Mouse (Mus musculus) heart, embryonic 11.5 days (tissue): Measurements from ENCODE around the gene Tmed9. TPM values are rescaled to one million over a fixed set of nuclear protein-coding genes. Genes with fewer than 3 reads are reported as not detected.

ENCODE experiments used
- ATAC-seq: fragments of 200-750 bp; cut with Nextera tagmentation; replicated peaks from 2 replicates; pipeline ENCODE4 v1.8.0; 2017; ENCODE audit warnings: moderate library complexity; ENCODE audit not compliant: insufficient number of reproducible peaks, low FRiP score, low TSS enrichment
- H3K27ac ChIP-seq: fragments of 300-500 bp; sonication (generic); 2 replicates; pipeline ENCODE4 v1.5.1; 2014; ENCODE audit warnings: mild to moderate bottlenecking, low read depth, low read length
- H3K27me3 ChIP-seq: fragments of 300-500 bp; sonication (generic); 2 replicates; pipeline ENCODE4 v1.6.1; 2014; ENCODE audit warnings: mild to moderate bottlenecking, low read length, mixed read lengths; ENCODE audit not compliant: control insufficient read depth, insufficient read depth
- H3K36me3 ChIP-seq: fragments of 300-500 bp; sonication (generic); 2 replicates; pipeline ENCODE4 v1.6.1; 2014; ENCODE audit warnings: mild to moderate bottlenecking, low read length, moderate library complexity, mixed read lengths; ENCODE audit not compliant: control insufficient read depth, insufficient read depth
- H3K4me1 ChIP-seq: fragments of 300-500 bp; sonication (generic); 2 replicates; pipeline ENCODE4 v1.6.1; 2014; ENCODE audit warnings: low read length; ENCODE audit not compliant: control insufficient read depth, insufficient read depth
- H3K4me2 ChIP-seq: fragments of 300-500 bp; sonication (generic); 2 replicates; pipeline ENCODE4 v1.6.1; 2014; ENCODE audit warnings: mild to moderate bottlenecking, moderate library complexity
- H3K4me3 ChIP-seq: fragments of 300-500 bp; sonication (generic); 2 replicates; pipeline ENCODE4 v1.5.1; 2014; ENCODE audit warnings: low read depth, low read length
- H3K9ac ChIP-seq: fragments of 300-500 bp; sonication (generic); 2 replicates; pipeline ENCODE4 v1.6.1; 2014; ENCODE audit warnings: mild to moderate bottlenecking, low read depth, low read length, moderate library complexity
- H3K9me3 ChIP-seq: fragments of 300-500 bp; sonication (generic); replicated peaks from 2 replicates; pipeline ENCODE4 v1.6.1; 2016; ENCODE audit warnings: low read length; ENCODE audit not compliant: control insufficient read depth
- WGBS: fragments of 180-500 bp; shearing (Covaris S2); extraction: QIAGEN DNeasy Blood & Tissue Kit; methylation state at CpG from one replicate; pipeline ENCODE4 v1.1.7; 2014; ENCODE audit not compliant: insufficient replicate concordance; 5-methylcytosine and 5-hydroxymethylcytosine counted together
- polyA plus RNA-seq: library from polyadenylated mRNA; unstranded; fragments of >200 nt; fragmentation: Nextera tagmentation; extraction: Ambion mirVana; gene quantifications from 2 replicates; pipeline ENCODE4 v1.2.1, GENCODE M21; 2014

The Tmed9 gene
- polyA plus RNA-seq, result 58.5 and 63.3 TPM in 2 replicates

DNA sequence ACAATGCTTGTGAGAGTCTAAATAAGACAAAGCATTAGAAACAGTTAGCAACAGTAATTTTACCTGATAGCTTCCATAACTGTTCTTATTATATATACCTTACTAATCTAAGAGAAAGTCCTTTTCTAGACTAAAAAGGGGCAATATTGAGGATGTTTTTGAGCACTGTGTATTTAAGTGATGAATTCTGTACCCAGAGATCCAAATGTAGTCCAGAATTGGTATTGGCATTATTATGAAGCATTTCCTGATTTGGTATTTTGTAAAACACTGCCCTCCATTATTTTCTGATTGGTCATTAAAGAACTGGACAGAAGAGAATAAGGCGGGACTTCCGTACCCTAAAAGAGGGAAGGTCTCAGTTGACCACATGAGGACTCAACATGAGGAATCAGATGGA, at the start of gene Tmed9:
Gene Tmed9, plus strand, starts transcription at position 301 of the 400 bp plus-strand sequence.
- Histone ChIP-seq H3K27me3 (no peaks in the 10 kb centered on the region), H3K36me3 (no peaks in the 10 kb centered on the region), H3K4me2 (no peak within 1 kb of the TSS), H3K27ac (no peak within 1 kb of the TSS), H3K9me3 (peaks cover 2% of the 10 kb centered on the region; the same call in 1 of the 2 replicates), H3K4me1 (peaks cover 9% of the 10 kb centered on the region), H3K9ac (no peak within 1 kb of the TSS), H3K4me3 (no peak within 1 kb of the TSS)
- no peak for ATAC-seq
- WGBS, result 91% methylated on average over 2 of the region's 2 CpGs

DNA sequence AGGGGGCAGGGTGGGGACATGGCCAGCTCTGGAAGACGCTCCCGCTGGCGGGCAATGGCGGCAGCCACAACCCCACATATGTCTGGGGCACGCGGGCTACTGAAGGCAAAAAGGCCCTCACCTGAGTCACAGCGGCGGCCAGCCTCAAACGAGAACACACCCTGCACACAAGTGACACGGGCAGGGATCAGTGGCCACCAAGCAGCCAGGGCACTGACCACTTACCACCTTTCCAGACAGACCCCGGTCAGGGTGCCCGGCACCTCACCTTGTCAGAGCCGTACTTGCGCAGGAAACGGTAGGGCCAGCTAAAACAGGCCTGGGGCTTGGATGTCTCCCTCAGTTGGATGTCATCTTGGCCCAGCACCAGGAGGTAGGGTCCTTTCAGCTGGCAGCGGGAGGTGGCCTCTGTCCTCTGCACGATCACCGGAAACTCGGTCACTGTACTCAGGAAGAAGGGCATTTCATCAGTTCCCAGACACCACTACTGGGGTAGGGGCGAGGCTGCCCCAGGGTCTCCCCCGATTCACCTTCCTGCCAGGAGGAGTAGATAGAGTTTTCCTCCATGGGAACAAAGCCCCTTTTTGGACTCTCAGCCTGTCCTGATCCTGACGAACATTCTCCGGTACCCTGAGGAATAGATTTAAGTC, 49.5 kb upstream of the Tmed9 start:
- Histone ChIP-seq H3K4me1 (no peaks in the 10 kb centered on the region), H3K9me3 (no peaks in the 10 kb centered on the region), H3K4me2 (no peak overlapping the region), H3K4me3 (no peak overlapping the region), H3K27ac (no peak overlapping the region), H3K9ac (no peak overlapping the region), H3K36me3 (no peaks in the 10 kb centered on the region), H3K27me3 (no peaks in the 10 kb centered on the region)
- WGBS, result 81% methylated on average over 23 of the region's 23 CpGs
- no peak for ATAC-seq

DNA sequence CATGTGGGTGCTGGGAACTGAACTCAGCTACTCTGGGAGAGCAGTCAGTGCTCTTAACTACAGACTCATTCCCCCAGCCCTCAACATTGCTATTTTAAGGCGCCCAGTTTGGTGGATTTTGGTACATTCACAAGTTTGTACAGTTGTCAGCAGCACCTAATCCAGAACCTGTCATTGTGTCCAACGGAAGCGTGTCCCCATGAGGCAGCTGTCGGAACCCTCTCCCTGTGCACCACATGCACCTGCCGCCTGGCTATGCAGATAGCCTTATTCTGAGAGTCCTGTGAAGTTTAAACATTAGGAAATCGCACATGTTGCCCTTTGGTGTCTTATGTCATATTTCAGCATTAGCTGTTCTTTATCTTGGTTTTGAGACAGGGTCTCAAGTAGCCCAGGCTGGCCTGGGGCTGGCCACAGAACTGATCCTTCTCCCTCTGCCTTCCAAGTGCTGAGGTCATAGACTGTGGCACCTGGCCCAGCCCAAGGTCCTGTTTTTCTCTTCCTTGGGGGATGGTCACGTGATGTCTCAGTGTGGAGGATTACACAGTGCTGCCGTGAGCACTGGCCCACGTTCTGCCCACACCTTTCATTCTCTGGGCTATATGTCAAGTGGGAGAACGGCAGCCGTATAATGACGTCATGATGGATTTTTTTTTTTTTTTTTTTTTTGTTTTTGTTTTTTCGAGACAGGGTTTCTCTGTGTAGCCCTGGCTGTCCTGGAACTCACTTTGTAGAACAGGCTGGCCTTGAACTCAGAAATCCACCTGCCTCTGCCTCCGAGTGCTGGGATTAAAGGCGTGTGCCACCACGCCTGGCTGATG, 47.6 kb upstream of the Tmed9 start:
- Histone ChIP-seq H3K27ac (no peak overlapping the region), H3K4me2 (no peak overlapping the region), H3K4me3 (no peak overlapping the region), H3K27me3 (no peaks in the 10 kb centered on the region), H3K36me3 (peaks cover 12% of the 10 kb centered on the region), H3K4me1 (no peaks in the 10 kb centered on the region), H3K9ac (no peak overlapping the region), H3K9me3 (no peaks in the 10 kb centered on the region)
- 77% methylated on average over 16 of the region's 16 CpGs for WGBS
- no peak for ATAC-seq

DNA sequence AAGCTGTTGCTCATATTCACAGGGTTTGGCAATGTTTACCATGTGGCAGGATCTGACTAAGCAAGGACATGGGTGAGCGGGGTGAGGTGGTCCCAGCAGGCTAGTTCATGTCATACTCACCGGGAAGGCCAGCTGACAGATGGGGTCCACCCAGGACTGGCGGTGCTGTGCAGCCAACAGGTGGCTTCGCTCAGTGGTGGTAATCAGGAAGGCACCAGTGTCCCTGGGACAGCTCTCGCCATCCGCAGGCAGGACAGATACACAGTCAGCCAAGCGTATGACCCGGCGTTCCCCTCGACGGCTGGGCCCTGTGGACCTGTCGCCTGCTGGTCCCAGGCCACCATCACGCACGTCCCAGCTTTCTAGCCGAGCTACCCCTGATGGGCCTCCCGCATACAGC, 46.3 kb upstream of the Tmed9 start:
- Histone ChIP-seq H3K4me3 (no peak overlapping the region), H3K27ac (no peak overlapping the region)
- 79% methylated on average over 16 of the region's 16 CpGs for WGBS

DNA sequence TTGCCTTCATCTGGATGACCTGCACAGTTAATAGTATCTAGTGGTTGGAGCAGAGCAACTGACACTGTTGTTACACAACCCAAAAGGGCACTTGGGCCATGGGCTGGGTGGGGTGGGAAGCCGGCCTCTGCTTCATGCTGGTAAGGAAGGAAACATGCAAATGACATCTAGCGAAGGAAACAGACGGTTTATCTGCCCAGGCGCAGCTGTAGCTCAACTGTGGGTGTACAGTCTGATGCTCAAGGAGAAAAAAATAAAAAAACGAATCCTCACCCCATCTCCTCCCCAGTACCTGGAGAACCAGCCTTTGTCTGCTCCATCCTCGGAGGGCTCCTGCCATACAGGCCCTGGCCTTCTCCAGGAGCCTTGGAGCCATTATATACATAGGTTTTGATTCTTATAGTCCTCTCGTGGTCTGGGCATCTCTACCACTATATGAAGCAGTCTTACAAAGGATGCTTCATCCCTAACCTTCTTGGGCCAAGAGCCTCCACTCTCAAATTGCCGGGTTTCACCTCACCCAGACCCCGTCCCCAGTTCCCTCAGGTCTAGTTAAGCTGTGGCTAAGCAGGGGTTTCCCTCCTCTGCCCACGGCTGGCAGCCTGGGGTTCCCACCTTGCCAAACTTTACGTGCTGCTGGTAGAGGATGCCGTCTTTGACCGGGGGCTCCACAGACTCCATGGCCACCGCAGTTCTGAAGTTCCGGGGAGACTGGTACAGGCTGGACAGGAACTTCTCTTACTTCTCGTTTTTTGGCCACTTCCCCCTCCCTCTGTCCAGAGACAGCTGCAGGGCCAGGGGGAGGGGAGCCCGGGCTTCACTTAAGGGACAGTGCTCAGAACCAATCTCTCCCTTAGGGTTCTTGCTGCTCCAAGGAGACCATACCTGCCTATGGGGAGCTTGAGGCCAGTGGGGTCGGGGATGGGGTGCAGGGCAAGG, 45.4 kb upstream of the Tmed9 start:
- no peaks in the 10 kb centered on the region for H3K27me3 ChIP-seq
- H3K4me1 ChIP-seq, result no peaks in the 10 kb centered on the region
- H3K27ac ChIP-seq, result no peak overlapping the region
- ATAC-seq, result no peak
- no peaks in the 10 kb centered on the region for H3K9me3 ChIP-seq
- no peak overlapping the region for H3K4me2 ChIP-seq
- H3K9ac ChIP-seq, result no peak overlapping the region
- H3K4me3 ChIP-seq, result no peak overlapping the region
- peaks cover 25% of the 10 kb centered on the region for H3K36me3 ChIP-seq
- 71% methylated on average over 18 of the region's 18 CpGs for WGBS

More for the DNA sequence above, 46.3 kb upstream of the Tmed9 start:
- Histone ChIP-seq H3K9me3 (no peaks in the 10 kb centered on the region), H3K4me2 (no peak overlapping the region), H3K9ac (no peak overlapping the region), H3K36me3 (peaks cover 22% of the 10 kb centered on the region), H3K4me1 (no peaks in the 10 kb centered on the region), H3K27me3 (no peaks in the 10 kb centered on the region)
- ATAC-seq, result no peak

DNA sequence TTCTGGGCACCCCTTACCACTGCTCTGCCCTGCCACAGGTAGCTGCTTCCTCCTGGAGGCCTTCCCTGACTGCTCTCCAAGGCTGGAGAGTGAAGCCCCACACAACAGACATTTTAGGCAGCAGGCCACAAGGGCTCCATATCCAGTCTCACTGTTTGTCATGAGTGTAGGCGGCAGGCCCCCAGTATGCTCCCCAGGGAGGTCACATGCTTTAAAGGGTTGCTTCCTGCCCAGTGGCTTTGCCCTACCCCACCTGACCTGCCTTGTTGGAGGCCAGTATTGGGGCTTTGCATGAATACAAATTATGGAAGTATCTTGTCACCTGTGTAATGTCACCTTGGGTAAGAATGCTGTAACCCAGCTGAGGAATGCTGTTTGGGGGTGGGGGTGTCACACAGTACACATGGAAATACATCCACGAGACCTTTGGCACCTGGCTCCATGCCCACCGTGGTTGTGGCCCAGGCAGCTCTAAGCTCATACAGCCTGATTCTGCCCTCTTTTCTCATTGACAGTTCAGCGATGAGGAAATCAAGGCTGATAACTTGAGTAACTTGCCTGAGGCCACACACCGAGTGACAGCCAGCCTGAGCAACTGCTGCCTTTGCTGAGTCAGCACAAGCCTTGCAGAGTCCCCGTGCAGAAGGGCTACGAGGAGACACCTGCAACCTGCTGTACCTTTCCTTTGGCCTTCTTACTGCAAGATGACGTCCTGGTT, 44.2 kb upstream of the Tmed9 start, which contains the start of gene Dok3:
Gene Dok3, minus strand, starts transcription at position 99 of the 718 bp plus-strand sequence.
- Histone ChIP-seq H3K27me3 (no peaks in the 10 kb centered on the region), H3K36me3 (peaks cover 32% of the 10 kb centered on the region), H3K9me3 (no peaks in the 10 kb centered on the region), H3K9ac (no peak within 1 kb of the TSS), H3K4me1 (no peaks in the 10 kb centered on the region), H3K4me2 (no peak within 1 kb of the TSS), H3K27ac (no peak within 1 kb of the TSS), H3K4me3 (no peak within 1 kb of the TSS)
- ATAC-seq, result no peak
- 75% methylated on average over 8 of the region's 8 CpGs for WGBS

DNA sequence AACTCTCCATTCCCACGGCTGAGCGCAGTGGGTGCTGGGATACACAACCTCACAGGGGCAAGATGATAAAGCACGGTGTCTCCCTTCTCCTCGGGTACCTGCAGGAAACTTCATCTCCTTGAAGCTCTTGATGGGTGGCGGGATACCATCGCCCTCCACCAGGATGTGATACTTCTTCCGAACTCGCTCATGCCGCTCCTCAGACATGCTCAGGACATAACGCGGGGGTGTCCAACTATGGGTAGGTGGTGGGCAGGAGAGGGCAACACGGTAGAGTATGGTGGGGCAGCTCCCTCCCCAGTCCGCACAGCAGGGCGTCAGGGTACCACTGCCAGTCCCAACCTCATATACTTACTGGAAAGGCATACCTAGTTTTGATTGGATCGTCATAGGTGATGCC, 38.3 kb upstream of the Tmed9 start:
- H3K4me1 ChIP-seq, result peaks cover 7% of the 10 kb centered on the region; the same call in 1 of the 2 replicates
- H3K4me3 ChIP-seq, result peak overlapping the region; percentile 82; the same call in 1 of the 2 replicates
- H3K9ac ChIP-seq, result no peak overlapping the region
- H3K4me2 ChIP-seq, result peak overlapping the region; percentile 78
- H3K27ac ChIP-seq, result no peak overlapping the region
- peaks cover 37% of the 10 kb centered on the region for H3K36me3 ChIP-seq
- H3K9me3 ChIP-seq, result no peaks in the 10 kb centered on the region
- WGBS, result 92% methylated on average over 15 of the region's 15 CpGs
- no peak for ATAC-seq
- no peaks in the 10 kb centered on the region for H3K27me3 ChIP-seq
